ENCODE assay signal across 27 mouse cellular contexts in genomic region chr13:75596856-75597255, GRCm38 (mm10).
"Had no signal": no experiment of that assay in that cellular context is flagged by ENCODE, and none has a peak within 500 bp of the region (broad histone marks: within the 10 kb centered on the region; RNA-seq: fewer than 3 reads in every experiment).

No protein-coding gene starts in this region.

- H3K36me3 ChIP-seq: limb, embryonic 10.5 days; limb, embryonic 12.5 days; limb, embryonic 13.5 days; limb, embryonic 15.5 days; liver, embryonic 12.5 days; liver, embryonic 13.5 days; liver, embryonic 15.5 days; lung, embryonic 15.5 days; midbrain, embryonic 10.5 days; midbrain, embryonic 12.5 days; midbrain, embryonic 13.5 days; midbrain, embryonic 15.5 days had no signal

- H3K4me3 ChIP-seq: left cerebral cortex, adult 2 months; limb, embryonic 10.5 days; limb, embryonic 12.5 days; limb, embryonic 13.5 days; limb, embryonic 15.5 days; liver, embryonic 12.5 days; liver, embryonic 13.5 days; liver, embryonic 15.5 days; lung, embryonic 15.5 days; megakaryocyte, embryonic 14.5 days; midbrain, embryonic 10.5 days; midbrain, embryonic 12.5 days; midbrain, embryonic 13.5 days; midbrain, embryonic 15.5 days had no signal

- H3K27me3 ChIP-seq: limb, embryonic 12.5 days; limb, embryonic 13.5 days; limb, embryonic 15.5 days; liver, embryonic 12.5 days; liver, embryonic 13.5 days; liver, embryonic 15.5 days; lung, embryonic 15.5 days; megakaryocyte, embryonic 14.5 days; midbrain, embryonic 12.5 days; midbrain, embryonic 13.5 days; midbrain, embryonic 15.5 days had no signal

- DNase-seq: left cerebral cortex, postnatal 4 days; liver; liver, embryonic 13.5 days; liver, postnatal 0 days; lung, adult 18-20 months; lung, adult 2 months; lung, embryonic 14.5 days; lung, postnatal 10 days; lung, postnatal 14 days; lung, postnatal 36 days; lung, postnatal 4 days; midbrain, embryonic 14.5 days had no signal

- H3K4me2 ChIP-seq: limb, embryonic 12.5 days; limb, embryonic 13.5 days; limb, embryonic 15.5 days; liver, embryonic 11.5 days; liver, embryonic 12.5 days; liver, embryonic 13.5 days; liver, embryonic 15.5 days; lung, embryonic 14.5 days; lung, embryonic 15.5 days; midbrain, embryonic 11.5 days; midbrain, embryonic 12.5 days; midbrain, embryonic 13.5 days; midbrain, embryonic 15.5 days had no signal
